Mouse (Mus musculus) yolk sac, embryonic 10.5 days (tissue): ENCODE measurements around the gene Syne4.

Experiments
- DNase-seq: peaks from one replicate; pipeline ENCODE4 v3.0.0-alpha.2; 2017; ENCODE audit warnings: low spot score

Syne4 gene

GRCm38 (mm10) chr7:30296816-30297215, 17.8 kb upstream of the Syne4 start:
- no peak for DNase-seq

GRCm38 (mm10) chr7:30297266-30297665, 17.3 kb upstream of the Syne4 start:
- no peak for DNase-seq

GRCm38 (mm10) chr7:30300914-30301313, 13.7 kb upstream of the Syne4 start:
- no peak for DNase-seq

GRCm38 (mm10) chr7:30306083-30306779, 8.4 kb upstream of the Syne4 start:
- no peak for DNase-seq

- peak; percentile 93 for DNase-seq
These were observed 6.3 kb upstream of the Syne4 start, which contains the start of gene Alkbh6 for GRCm38 (mm10) chr7:30308076-30309005. Alkbh6 (plus strand) TSS chr7:30308717.

- no peak for DNase-seq
These were observed 5.0 kb upstream of the Syne4 start for GRCm38 (mm10) chr7:30309395-30310129.

GRCm38 (mm10) chr7:30310136-30310535, 4.5 kb upstream of the Syne4 start:
- DNase-seq = no peak

- peak; percentile 62 for DNase-seq
These were observed 814 bp upstream of the Syne4 start for GRCm38 (mm10) chr7:30313666-30314320.

GRCm38 (mm10) chr7:30315559-30316529, 1.2 kb downstream of the Syne4 start:
- no peak for DNase-seq

GRCm38 (mm10) chr7:30318142-30318541, 3.5 kb downstream of the Syne4 start:
- no peak for DNase-seq

GRCm38 (mm10) chr7:30320946-30321345, 6.3 kb downstream of the Syne4 start:
- DNase-seq = peak; percentile 61

GRCm38 (mm10) chr7:30321539-30322284, 7.1 kb downstream of the Syne4 start, which contains the start of gene E130208F15Rik:
E130208F15Rik (plus strand) TSS chr7:30321740.
- DNase-seq = peak; percentile 81

GRCm38 (mm10) chr7:30322285-30322667, 7.7 kb downstream of the Syne4 start:
- peak; percentile 97 for DNase-seq

- DNase-seq = no peak
These were observed 8.3 kb downstream of the Syne4 start for GRCm38 (mm10) chr7:30322865-30323264.

- no peak for DNase-seq
These were observed 9.2 kb downstream of the Syne4 start, which contains the start of gene Sdhaf1 for GRCm38 (mm10) chr7:30323795-30324194. Sdhaf1 (minus strand) TSS chr7:30323895.

GRCm38 (mm10) chr7:30324300-30324944, 9.8 kb downstream of the Syne4 start:
- DNase-seq = no peak

GRCm38 (mm10) chr7:30325364-30325763, 10.8 kb downstream of the Syne4 start:
- no peak for DNase-seq

GRCm38 (mm10) chr7:30326427-30326826, 11.8 kb downstream of the Syne4 start:
- no peak for DNase-seq

GRCm38 (mm10) chr7:30327140-30327539, 12.5 kb downstream of the Syne4 start:
- no peak for DNase-seq
